Mouse (Mus musculus): ENCODE measurements around the gene Hmga2.

Gene Hmga2

GRCm38 (mm10) chr10:120424015-120424414 is 52.3 kb downstream of the Hmga2 start:
- DNase-seq (ENCODE audit: low spot score in 2 of 2): no peak

GRCm38 (mm10) chr10:120423256-120423655 is 53.0 kb downstream of the Hmga2 start:
- peak in 1 of 2 experiments; percentile 9 for DNase-seq (ENCODE audit: low spot score in 2 of 2)

- DNase-seq (ENCODE audit: low spot score in 2 of 2): no peak
Measured at GRCm38 (mm10) chr10:120422820-120423219, 53.4 kb downstream of the Hmga2 start.

- peak; percentile 89 to 91 for DNase-seq (ENCODE audit: low spot score in 2 of 2)
Measured at GRCm38 (mm10) chr10:120422050-120422449, 54.2 kb downstream of the Hmga2 start.

- no peak for DNase-seq (ENCODE audit: low spot score in 2 of 2)
Measured at GRCm38 (mm10) chr10:120420971-120421629, 55.2 kb downstream of the Hmga2 start.

GRCm38 (mm10) chr10:120418738-120419523 is 57.3 kb downstream of the Hmga2 start:
- DNase-seq (ENCODE audit: low spot score in 2 of 2): no peak

- DNase-seq (ENCODE audit: low spot score in 2 of 2): no peak
Measured at GRCm38 (mm10) chr10:120418211-120418610, 58.1 kb downstream of the Hmga2 start.

GRCm38 (mm10) chr10:120417488-120418118 is 58.7 kb downstream of the Hmga2 start:
- DNase-seq (ENCODE audit: low spot score in 2 of 2): no peak

GRCm38 (mm10) chr10:120417116-120417487 is 59.2 kb downstream of the Hmga2 start:
- no peak for DNase-seq (ENCODE audit: low spot score in 2 of 2)

GRCm38 (mm10) chr10:120416628-120417027 is 59.6 kb downstream of the Hmga2 start:
- DNase-seq (ENCODE audit: low spot score in 2 of 2): no peak

GRCm38 (mm10) chr10:120412215-120412614 is 64.1 kb downstream of the Hmga2 start:
- no peak for DNase-seq (ENCODE audit: low spot score in 2 of 2)

GRCm38 (mm10) chr10:120410958-120411357 is 65.3 kb downstream of the Hmga2 start:
- DNase-seq (ENCODE audit: low spot score in 2 of 2): no peak

GRCm38 (mm10) chr10:120409131-120409530 is 67.1 kb downstream of the Hmga2 start:
- no peak for DNase-seq (ENCODE audit: low spot score in 2 of 2)

- DNase-seq (ENCODE audit: low spot score in 2 of 2): no peak
Measured at GRCm38 (mm10) chr10:120407230-120407629, 69.0 kb downstream of the Hmga2 start.

- DNase-seq (ENCODE audit: low spot score in 2 of 2): no peak
Measured at GRCm38 (mm10) chr10:120406038-120406437, 70.2 kb downstream of the Hmga2 start.

GRCm38 (mm10) chr10:120405322-120405721 is 70.9 kb downstream of the Hmga2 start:
- DNase-seq (ENCODE audit: low spot score in 2 of 2): no peak

GRCm38 (mm10) chr10:120402966-120403365 is 73.3 kb downstream of the Hmga2 start:
- no peak for DNase-seq (ENCODE audit: low spot score in 2 of 2)

- no peak for DNase-seq (ENCODE audit: low spot score in 2 of 2)
Measured at GRCm38 (mm10) chr10:120401787-120402186, 74.5 kb downstream of the Hmga2 start.

GRCm38 (mm10) chr10:120399846-120400510 is 76.3 kb downstream of the Hmga2 start:
- DNase-seq (ENCODE audit: low spot score in 2 of 2): no peak

GRCm38 (mm10) chr10:120398745-120399144 is 77.5 kb downstream of the Hmga2 start:
- DNase-seq (ENCODE audit: low spot score in 2 of 2): no peak

- DNase-seq (ENCODE audit: low spot score in 2 of 2): no peak
Measured at GRCm38 (mm10) chr10:120397211-120397631, 79.0 kb downstream of the Hmga2 start.

- DNase-seq (ENCODE audit: low spot score in 2 of 2): no peak
Measured at GRCm38 (mm10) chr10:120395550-120395949, 80.7 kb downstream of the Hmga2 start.
